Mouse (Mus musculus): ENCODE measurements at regions not wholly inside any gene's neighbourhood (a gene's known extent, or its start where the extent isn't known, plus 50 kb on each side); places are given as distances from the start of the nearest gene placed in this dataset.

DNA sequence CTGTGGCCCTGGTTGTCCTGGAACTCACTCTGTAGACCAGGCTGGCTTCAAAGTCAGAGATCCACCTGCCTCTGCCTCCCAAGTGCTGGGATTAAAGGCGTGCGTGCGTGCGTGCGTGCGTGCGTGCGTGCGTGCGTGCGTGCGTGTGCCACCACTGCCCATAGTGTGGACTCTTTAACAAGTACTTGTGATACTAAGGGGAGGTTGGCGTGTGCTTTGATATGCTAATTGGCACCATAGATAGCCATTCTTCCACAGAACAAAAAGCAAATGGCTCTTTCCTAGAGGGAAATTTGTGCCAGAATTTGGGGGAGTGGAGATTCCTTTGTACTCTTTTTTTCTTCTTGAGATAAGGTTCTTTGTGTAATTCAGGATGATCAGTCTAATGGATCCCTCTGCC, 91.3 kb upstream of the Nr5a2 start:
- TF ChIP-seq POLR2A (IDR thresholded peaks at IDR 0.05; ENCODE audit: borderline replicate concordance, extremely low read depth, low read depth, low read length): no peak
- TF ChIP-seq CTCF (IDR thresholded peaks at IDR 0.05; ENCODE audit: insufficient read depth, low read length): no peak

All from lung, adult 2 months (tissue).